Mouse (Mus musculus) CD4-positive helper T cell, adult 2 months (primary cell): ENCODE results near the gene A930017K11Rik.

Source experiments
- DNase-seq: peaks from one replicate; pipeline ENCODE4 v3.0.0-alpha.2; 2012; ENCODE audit warnings: low read depth, missing footprints, low spot score

A930017K11Rik gene

DNA sequence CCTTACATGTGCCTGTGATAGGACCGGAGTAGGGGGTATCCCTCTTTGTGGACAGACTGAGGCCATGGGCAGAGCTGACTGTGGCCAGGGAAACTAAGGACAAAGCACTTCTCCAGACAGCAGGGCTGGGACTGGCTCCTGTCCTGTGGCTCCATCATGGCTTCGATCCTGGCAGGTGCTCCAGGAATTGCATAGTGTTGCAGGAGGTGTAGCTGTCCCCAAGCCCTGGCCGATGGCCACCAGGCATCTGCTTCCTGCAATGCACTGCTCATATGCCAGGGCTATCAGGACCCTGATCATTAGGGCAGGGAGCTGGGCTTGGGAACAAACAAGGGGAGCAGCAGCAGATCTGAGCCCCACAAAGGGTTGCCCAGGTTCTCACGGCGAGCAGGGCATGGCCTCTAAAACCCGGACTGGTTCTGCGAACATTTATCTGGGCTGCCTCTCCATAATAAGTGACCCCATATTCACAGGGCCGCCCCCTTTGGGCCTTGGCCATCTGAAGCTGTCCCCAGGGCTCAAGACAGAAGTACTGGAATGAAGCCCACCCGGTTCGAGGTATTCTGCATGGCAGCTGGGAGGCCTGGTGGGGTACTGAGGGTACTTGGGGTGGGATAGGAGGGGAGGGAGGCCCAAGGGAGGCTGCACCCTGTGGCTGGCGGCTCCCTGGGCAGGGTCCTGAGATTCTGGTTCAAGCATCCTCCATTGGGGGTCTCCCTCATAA is 6.6 kb upstream of the A930017K11Rik start:
- no peak for DNase-seq

DNA sequence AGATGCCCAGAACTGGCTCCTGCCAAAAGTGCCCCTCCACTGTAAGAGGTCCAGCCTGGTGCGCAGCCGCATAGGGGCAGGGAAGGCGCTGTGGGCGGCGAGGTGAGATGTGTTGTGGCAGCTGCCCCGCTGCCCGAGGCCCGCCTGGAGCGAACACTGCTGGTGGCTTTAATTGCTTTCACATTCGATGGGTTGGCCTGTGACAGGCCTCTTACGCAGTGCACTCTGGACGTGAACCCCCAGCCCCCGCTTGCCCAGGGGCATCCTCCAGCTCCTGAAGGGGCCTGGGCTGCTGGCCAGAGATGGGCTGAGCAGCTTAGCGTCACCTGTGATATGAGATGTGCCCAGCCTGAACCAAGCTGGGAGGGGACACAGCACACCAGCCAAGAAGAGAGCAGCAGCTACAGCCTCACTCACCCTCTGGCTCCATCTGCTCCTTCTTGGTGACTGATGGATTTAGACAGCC is 5.3 kb upstream of the A930017K11Rik start:
- DNase-seq, result no peak

DNA sequence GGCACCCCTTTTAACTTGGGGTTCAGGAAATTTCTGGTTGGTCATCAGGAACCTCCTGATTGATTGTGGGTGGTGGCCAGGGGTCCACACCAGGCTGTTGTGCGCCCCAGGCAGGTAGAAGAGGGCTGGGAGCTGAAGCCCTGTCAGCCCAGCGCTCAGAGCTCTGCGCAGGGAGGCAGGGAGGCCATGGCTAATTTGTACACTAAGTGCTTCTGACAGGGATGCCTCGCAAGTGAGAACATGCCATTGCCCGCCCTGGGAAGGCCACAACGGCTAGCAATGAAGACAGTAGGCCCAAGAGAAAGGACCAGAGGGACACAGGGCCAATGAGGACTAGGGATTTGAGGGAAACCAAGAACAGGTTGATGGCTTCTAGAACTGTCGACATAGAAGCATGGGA is 4.3 kb upstream of the A930017K11Rik start:
- no peak for DNase-seq

DNA sequence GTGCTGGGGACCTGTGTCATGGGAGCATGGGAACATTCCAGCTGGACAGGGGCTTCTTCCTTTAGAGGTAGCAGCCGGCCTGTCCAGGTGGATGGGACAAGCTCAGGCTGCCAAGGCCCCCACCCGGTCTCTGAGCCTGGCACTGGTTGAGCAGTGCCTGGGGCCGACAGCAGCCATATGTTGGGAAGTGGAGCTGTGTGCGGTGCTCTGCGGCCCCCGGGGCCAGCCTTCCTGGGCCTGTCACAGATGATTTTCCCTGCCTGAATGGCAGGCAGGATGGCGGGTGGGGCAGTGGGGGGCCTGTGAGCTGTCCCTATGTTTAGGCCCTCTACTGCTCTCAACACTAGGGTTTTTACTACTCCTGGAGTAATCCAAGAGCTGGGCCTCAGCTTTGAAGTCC is 3.8 kb upstream of the A930017K11Rik start:
- no peak for DNase-seq

DNA sequence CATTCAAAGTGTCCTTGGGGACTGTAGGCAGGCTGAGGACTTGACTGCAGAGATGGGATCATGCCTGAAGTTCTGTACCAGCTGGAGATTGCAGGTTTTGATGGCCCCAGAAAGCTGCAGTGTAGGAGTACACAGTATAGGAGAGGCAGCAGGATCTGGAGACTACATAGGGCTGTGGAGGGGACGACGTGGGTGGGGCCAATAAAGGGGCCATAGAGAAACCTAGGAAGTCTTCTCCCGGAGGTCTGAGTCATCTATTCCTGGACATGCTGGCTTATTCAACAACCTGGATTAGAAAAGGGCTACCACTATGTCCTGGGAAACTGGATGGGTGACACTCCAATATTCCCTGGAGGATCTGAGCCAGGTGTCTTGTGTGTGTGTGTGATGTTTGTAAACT is 3.4 kb upstream of the A930017K11Rik start:
- no peak for DNase-seq

DNA sequence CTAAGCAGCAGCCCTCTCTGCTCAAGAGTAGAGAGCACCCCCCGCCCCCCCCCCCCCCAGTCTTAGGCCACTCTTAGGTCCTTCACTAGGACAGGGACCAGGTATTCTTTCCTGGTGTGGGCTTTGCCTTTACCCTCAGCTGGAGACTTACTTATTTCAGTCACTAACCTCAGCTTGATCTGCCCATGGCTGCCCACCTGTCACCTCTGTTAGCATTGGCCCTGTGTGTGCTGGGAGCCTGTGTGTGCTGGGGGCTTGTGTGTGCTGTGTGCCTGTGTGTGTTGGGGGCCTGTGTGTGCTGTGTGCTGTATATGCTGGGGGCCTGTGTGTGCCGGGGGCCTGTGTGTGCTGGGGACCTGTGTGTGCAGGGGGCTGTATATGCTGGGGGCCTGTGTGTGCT is 2.3 kb upstream of the A930017K11Rik start:
- DNase-seq, result no peak

DNA sequence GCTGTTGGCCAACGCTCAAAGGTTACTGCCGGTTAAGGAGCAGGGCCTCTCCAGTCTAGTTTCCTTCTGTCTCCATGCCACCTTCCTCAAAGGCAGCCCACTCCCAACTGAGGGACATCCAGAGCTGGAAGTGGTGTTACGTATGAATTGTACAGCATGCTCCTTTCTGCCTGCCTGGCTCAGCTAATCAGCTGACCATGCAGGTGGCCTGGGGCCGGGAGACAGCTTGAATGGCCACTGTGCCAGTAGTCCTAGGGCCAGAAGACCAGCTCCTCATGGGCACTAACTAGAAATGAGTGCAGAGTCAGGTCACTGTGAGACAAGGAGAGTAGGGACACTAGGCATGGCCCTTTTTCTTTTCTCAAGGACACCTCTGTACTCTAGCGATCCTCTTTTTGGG is 796 bp upstream of the A930017K11Rik start:
- DNase-seq, result no peak

DNA sequence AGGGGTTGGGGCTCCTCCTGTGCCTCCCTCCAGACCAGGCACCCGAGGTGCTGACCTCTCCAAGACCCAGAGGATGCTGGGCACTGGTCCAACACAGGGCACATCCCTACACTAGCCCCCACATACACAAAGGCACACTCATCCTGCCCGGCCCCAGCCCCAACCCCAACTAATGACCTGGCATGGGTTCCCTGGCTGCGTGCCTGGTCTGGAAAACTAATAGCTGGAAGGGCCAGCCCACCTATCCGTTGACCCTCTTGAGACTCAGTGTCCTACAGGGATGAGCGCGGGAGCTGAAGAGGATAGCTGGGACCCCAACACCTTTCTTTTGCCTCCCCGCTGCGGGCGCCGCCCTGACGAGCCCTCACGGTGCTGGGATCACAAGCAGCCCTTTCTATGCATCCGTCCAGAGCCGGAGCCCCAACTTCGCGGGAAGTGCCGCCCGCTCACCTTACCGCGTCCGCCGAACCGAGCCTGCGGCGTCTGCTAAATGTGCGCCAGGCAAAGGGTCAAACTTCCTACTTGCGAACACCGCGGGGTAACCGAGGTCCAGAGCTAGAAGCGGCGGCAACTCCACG is 1.1 kb downstream of the A930017K11Rik start:
- DNase-seq, result no peak

DNA sequence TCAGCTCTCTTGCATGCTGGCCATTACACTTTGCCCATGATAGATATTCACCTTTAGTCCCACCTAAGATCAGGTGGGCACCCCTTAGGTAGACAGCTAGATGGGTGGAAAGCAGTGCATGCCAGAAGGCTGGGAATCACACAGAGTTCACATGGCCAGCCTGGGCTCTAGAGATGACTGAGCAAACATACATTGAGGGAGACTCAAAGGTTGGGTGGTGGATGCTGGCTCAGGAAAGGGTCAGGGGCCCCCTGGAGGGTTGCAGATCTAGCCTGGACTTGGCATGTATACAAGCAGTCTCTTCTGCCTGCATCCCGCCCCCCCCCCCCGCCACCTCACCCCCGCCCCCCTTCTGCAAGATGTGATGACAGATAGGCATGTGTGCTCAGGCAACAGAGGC is 1.7 kb downstream of the A930017K11Rik start:
- DNase-seq, result no peak

DNA sequence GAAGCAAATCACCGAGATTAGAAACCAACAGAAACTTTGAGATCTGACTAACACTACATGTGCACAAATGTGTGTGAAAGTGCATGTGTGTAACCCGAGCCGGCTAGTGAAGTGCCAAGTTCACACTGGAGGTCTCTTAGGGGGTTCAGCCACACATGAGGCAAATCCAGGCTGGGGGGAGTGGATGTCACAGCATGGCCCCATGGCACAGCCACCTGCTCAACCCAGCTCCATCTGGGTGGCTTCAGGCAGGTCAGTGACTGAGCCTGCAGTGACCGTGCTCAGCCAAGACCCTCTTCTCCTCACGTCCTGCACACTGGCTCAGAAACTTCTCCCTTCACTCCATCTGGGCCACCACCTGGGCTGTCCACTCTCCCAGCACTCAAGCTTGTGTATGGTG is 2.4 kb downstream of the A930017K11Rik start:
- DNase-seq, result no peak

DNA sequence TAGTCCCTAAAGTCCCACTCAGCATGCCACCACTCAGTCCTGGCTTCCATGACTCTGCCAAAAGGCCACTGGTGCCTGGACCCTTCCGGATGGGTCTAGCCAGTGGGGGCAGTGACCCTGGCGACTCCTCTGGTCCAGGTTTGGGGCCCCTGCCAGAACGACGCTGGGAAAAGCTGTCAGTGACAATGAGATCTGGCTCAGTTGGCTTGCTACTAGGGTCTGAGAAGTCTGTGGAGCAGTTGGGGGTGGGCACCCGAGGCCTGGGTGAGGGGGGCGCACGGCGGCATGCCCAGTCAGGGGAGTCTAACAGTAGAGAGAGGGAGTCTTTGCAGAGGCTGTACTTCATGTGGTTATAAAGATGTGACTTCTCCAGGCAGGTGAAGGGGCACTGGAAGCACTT is 4.3 kb downstream of the A930017K11Rik start:
- no peak for DNase-seq

DNA sequence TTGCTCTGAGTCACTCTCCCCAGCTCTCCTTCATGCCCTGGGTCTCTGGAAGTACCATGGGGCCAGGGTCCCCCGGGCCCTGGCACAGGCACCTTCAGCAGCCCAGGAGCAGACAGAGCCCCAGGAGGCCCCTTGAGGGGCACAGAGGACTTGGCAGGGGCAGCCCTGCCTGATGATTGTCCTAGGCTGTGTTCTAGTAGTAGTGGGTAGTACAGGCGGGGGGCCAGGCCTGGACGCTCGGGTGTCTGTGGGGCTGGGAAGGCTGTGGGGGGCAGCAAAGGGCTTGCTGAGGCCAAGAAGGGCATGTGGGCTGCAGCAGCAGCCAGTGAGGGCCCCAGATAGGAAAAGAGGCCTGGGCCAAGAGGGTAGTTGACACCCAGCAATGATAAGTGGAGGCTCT is 4.8 kb downstream of the A930017K11Rik start:
- DNase-seq, result no peak

DNA sequence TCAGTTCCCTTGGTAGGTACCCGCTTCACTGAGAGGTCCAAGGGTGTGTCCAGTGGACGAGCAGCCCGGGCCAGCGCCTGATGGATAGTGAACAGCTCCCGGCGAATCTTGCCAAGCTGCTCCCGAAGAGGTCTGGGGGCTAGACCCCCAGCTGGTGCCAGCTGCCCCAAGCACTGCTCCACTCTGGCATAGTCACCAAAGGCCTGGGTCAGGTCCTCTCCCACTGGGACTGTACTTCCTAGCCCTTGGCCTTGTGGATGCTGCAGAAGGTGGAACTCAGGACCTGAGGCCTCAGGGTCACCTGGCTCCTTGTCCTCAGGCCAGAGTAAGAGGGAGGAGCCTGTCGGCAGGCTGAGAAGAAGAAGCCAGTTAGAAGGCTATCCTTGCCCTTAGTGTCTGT is 5.5 kb downstream of the A930017K11Rik start:
- DNase-seq, result no peak

DNA sequence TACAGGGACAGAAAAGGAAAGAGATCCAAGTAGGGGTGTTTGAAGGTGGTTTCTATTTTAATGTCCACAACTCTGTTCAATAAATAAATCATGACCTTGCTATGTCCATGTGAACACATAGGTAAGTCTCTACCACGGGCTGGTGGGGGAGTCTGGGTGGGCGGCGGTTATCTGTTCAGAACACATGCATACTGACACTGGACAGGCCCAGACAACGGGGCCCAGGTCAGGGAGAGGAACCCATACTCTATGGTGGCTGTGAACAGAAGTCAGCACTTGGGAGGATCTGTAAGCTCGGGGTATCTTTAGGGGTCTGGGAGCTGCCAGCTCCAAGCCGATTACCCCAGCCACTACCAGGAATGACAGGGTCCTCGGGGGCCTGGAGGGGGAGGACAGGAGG is 6.0 kb downstream of the A930017K11Rik start:
- no peak for DNase-seq

DNA sequence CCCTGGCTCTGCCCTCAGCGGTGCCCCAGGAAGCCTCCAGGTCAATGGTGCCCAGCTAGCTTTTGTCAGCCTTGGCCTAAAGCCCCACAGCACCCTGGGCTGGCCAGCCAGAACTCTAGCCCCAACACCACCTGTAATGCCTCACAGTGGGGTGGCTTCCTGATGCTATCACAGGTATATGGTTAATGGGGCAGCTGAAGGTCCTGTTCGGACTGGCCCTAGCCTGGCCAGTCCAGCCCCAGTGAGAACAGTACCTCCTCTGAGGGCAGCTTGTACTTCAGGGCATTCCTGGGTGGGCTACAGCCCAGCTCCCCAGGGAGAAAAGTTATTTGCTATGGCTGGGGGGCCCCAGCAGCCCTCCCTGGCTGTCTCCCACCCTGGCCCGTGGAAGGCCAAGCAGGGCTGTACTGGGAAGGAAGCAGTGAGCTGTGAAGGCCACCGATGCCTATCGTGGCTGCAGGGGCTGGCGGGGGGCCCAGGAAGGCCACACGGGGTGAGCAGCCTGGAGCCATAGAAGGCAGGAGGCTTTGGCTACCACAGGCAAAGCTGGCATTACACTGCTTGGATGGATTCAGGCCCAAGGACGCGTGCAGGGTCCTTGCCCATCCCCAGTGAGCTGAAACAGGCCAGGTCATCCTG is 6.7 kb downstream of the A930017K11Rik start:
- no peak for DNase-seq

DNA sequence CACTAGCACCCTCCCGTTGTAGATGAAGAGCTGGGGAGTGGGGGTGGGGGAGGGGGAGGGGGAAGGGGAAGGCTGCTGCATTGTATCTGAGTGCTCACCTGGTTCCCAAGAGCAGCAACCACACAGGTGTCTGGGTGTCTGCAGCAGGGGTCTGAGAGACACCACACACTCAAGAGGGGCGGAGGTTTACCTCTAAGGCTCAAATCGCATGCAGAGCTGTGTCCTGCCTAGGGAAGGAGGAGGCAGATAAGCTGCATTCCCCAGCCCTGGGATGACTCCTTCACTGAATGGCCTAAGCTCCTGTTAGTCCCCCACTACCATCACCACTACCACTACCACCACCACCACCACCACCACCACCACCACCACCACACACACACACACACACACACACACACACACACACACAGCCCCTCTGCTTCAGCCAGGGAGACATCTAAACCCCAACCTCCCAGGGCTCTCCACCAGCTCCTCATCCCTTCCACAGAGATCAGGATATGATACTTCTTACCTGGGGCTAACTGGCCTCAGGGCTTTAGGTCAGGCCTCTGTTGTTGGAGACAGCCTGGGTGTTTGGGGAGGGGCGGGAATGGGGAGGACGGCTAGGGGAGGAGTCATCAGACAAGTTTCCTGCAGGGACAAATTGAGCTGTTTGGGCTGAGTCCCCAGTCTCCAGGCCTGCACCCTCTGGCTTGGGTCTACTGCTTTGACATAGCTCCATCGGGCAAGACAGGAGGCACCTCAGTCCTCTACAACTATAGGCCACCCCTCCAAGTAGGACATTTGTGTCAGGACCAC is 7.8 kb downstream of the A930017K11Rik start, which contains the start of the genes Pigq and Nhlrc4:
TSS of gene Pigq (minus strand) at position 571 of the 798 bp plus-strand sequence.
TSS of gene Nhlrc4 (minus strand) at position 596 of the 798 bp plus-strand sequence.
- DNase-seq, result no peak

DNA sequence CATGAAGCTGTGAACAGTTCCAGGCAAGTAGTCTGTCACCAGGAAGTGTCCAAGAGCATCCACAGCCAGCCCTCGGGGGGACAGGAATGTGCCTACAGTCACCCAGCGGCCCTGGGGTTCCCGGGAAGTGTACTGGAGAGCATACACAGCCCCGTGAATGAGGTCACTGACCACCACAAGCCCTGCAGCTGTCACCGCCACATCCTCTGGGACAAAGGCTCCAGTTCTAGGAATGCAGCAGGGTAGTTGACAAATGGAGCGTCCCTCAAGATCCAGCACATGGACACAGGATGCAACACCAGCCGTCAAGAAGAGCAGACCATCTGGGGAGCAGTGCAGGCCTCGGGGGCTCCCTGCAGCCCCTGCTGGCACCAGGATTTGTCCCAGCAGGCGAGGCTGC is 8.6 kb downstream of the A930017K11Rik start:
- no peak for DNase-seq

DNA sequence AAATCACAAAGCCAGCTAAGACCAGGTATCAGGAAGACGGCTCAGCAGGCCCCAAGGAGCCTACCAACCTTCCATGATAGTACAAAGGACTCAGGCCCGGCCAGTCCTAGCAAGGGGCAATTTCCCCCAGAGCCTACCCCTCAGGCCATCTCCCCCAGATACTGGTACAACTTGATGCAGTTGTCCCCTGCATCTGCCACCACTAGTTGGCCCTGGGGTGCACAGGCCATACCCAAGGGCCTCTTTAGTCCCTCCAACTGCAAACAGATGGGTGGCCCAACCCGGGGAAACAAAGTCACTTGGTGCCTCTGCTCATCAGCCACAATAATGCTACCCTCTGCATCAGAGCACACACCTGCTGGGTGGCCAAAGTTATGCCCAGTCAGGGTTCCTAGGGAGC is 9.1 kb downstream of the A930017K11Rik start:
- DNase-seq, result no peak

DNA sequence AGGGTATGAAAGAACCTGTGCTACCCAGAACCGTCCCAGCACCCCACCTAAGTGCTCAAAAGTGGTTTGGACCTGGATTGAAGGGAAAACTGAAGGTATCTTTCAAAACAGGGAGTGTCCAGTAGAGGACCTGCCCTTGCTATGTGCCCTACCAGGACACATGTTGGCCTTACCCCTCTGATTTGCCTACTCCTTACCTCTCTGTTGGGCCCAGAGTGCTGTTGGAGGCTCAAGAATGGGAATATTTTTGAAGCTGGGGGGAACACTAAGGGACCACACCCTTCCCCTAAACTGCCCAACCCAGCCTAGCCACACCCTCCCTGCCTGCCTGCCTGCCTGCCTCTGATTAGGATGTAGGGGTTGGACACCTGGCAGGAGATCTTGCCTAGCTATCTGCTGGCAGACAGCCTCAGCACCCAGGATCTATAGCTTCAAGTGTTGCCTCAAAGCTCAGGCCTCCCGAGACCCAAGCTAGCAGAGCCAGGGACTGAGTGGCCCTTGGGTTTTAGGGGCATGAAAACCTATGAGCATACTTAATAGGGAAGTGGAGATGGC is 9.7 kb downstream of the A930017K11Rik start:
- DNase-seq, result no peak

DNA sequence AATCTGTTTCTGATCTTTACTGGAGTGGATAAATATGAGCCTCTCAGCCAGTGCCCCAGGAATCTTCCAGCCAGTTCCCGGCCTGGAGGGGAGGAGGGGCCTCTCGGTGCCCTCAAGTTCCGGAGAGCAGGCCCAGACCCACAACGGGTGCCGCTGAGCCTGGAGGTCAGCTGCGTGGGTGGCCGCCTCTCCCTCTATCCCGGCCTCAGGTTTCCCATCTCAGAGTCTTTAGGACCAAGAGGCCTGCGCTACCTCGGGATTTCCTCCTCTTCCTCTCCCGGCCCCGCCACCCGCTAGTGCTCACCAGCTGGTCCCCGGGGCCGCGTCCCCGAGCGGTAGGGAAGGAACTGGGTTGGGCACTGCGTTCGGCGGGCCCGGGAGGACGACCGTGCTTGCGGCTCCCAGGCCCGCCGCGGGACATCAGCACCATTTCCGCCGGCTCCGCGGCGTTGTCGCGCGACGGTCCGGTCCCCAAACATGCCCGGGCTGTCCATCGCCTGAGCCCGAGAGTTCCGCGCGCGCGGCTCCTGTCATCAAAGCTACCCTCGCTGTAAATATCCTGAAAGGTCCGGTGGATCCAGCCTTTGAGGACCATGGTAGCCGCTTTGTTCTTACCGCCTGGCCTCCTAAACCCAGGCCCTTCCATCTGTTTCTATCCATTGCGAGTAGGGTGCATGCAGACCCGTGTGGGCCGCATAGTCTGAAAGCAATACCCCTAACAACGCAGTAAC is 10.7 kb downstream of the A930017K11Rik start:
- DNase-seq, result peak; percentile 84

DNA sequence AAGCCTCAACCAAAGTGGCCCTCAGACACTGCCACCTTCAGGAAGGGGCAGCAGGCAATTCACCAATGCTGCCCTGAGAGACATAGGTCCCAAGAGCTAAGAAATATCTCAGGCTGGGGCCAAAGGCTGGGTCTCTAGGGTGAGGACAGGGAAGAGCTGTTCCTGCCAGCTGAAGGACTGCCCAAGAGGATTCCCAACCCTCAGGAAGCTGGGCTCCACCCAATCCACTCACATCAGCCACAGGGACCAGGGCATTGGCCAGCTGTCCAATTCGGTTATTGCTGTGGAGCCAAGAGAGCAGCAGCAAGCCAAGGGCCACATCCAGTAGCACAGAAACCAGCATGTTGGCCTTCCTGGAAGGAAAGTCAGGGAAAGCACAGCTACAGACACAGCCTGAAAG is 17.8 kb downstream of the A930017K11Rik start:
- no peak for DNase-seq
